Mouse (Mus musculus) layer of hippocampus, adult 6 months (tissue): ENCODE data around the gene Smarcd3. TPM values are rescaled to one million over a fixed set of nuclear protein-coding genes. Genes with fewer than 3 reads are reported as not detected.

Source experiments
- long read RNA-seq, 2 experiments: library from polyadenylated mRNA; unstranded; transcript quantifications; one replicate each; pipeline ENCODE4 v2.0.0; 2019 to 2020
- microRNA-seq: library from miRNA; unstranded; fragments of <30 nt; microRNA quantifications from one replicate; pipeline ENCODE4 v1.2.0, GENCODE M21; 2020
- polyA plus RNA-seq: library from polyadenylated mRNA; unstranded; fragments of <200 nt; fragmentation: Nextera tagmentation; gene quantifications from 2 replicates; pipeline ENCODE4 v1.2.3, GENCODE M21; 2021

Gene Smarcd3
- 8.8 and 9.1 TPM in 2 replicates for polyA plus RNA-seq
- long read RNA-seq, experiment 1, partial matches to known transcripts: 8 of 10 reads
- long read RNA-seq, experiment 1, other reads (novel, unspliced or antisense): 1 of 10 reads
- long read RNA-seq, experiment 2, transcript Smarcd3-208 (14 exons, 1,712 nt): major isoform, 12 of 29 reads
- long read RNA-seq, experiment 2, partial matches to known transcripts: 9 of 29 reads
- long read RNA-seq, experiment 2, other reads (novel, unspliced or antisense): 8 of 29 reads

DNA sequence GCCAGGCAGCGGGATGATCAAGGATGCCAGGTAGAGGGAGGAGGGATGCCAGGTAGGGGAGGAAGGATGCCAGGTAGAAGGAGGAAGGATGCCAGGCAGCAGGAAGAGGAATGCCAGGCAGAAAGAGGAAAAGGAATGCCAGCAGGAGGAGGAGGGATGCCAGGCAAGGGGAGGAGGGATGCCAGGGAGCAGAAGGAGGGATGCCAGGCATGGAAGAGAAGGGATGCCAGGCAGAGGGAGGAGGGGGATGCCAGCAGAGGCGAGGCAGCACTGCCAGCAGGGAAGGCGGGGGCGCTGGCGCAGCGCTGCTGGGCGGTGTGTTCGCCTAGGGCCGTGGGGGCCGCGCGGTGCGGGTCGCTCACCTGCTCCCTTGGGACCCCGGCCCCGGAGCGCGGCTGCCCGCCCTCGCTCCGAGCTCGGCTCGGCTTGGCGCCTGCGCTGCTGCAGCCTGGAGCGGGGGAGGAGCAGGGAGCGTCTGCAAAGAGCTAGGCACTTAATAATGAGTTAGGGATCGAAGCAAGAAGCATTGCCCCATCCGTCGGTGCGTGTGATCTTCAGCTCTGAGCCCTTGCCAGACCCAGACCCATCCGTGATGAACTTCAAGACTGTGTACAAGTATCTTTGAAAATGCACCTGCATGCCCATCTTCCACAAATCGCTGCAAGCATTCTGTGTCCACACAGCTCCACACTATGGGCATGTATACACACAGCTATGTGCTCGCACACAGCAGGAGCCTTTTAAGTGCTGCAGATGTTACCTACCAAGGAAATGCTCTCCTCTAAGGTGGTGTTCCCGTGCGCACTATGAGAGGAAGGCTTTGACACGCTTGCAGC lies at the start of gene Smarcd3:
Gene Smarcd3 (minus strand): TSS at position 426 of the 836 bp plus-strand sequence.

DNA sequence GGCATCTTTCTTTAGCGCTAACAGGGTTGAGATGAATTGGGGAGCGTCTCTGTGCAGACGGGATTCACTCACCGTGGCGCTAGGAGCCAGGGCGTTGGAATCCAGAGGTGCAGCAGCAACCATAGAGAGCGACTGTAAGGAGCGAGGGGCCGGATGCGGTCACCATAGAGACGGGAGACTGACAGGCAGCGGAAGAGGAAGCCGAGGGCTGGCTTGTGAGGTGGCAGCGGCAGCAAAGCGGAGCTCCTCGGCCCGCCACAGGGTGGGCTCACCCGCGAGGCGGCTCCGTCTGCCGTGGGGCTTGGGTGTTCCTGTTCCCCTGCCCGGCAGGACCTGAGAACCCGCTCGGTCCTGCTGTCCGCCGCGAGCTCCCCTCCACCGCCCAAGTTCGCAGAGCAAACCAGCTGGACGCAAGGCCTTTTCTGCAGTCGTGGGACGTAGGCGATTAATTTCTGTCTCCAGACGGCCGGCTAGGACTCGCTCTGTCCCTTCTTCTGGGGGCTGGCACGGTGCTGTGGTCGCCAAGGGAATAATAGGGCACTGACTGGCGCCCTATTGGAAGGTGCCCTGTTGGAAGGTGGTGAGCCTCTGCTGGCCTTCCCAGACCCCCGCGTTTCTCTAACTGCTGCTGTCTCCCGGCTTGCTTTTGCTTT lies 37.5 kb downstream of the Smarcd3 start, which contains the start of gene Chpf2:
Gene Chpf2 (plus strand): TSS at position 195 of the 653 bp plus-strand sequence.

GRCm38 (mm10) chr5:24577183-24577929 lies 46.9 kb downstream of the Smarcd3 start, which contains the start of gene Abcf2:
Gene Abcf2 (minus strand): TSS chr5:24577467.

GRCm38 (mm10) chr5:24556709-24557108 lies 67.5 kb downstream of the Smarcd3 start, which contains the start of gene 4931409K22Rik:
Gene 4931409K22Rik (minus strand): TSS chr5:24556809.

Small RNAs within 50 kb of the gene (microRNA-seq; reads per million reads assigned to microRNA genes)
- gene Mir671: 2,474 reads per million, percentile 89 among the genes with 10 or more reads in this experiment

Other genes with a start within 250 kb of the Smarcd3 start
- 2.4 and 2.5 TPM in 2 replicates for gene Atg9b, start 232.3 kb downstream of the Smarcd3 start, polyA plus RNA-seq
- 43.5 and 52.0 TPM in 2 replicates for gene Abcb8, start 230.7 kb downstream of the Smarcd3 start, polyA plus RNA-seq
- gene Asic3, start 211.0 kb downstream of the Smarcd3 start, polyA plus RNA-seq: not detected in 2 replicates
- 126 and 130 TPM in 2 replicates for gene Cdk5, start 200.9 kb downstream of the Smarcd3 start, polyA plus RNA-seq
- gene Slc4a2, start 200.6 kb downstream of the Smarcd3 start, polyA plus RNA-seq: 7.7 and 28.6 TPM in 2 replicates
- gene Fastk, start 179.1 kb downstream of the Smarcd3 start, polyA plus RNA-seq: 137 and 164 TPM in 2 replicates
- gene Tmub1, start 176.6 kb downstream of the Smarcd3 start, polyA plus RNA-seq: 28.7 and 29.8 TPM in 2 replicates
- gene Agap3, start 172.2 kb downstream of the Smarcd3 start, polyA plus RNA-seq: 66.1 and 69.7 TPM in 2 replicates
- gene Gbx1, start 97.2 kb downstream of the Smarcd3 start, polyA plus RNA-seq: 0.04 TPM in 1 of 2 replicates, not detected in the other
- 0.38 and 0.40 TPM in 2 replicates for gene Asb10, start 83.4 kb downstream of the Smarcd3 start, polyA plus RNA-seq
- not detected in 2 replicates for gene 4931409K22Rik, start 67.6 kb downstream of the Smarcd3 start, polyA plus RNA-seq
- 71.2 and 72.9 TPM in 2 replicates for gene Abcf2, start 46.9 kb downstream of the Smarcd3 start, polyA plus RNA-seq
- 12.2 and 15.9 TPM in 2 replicates for gene Chpf2, start 37.7 kb downstream of the Smarcd3 start, polyA plus RNA-seq
- gene Nub1, start 61.1 kb upstream of the Smarcd3 start, polyA plus RNA-seq: 25.7 and 26.7 TPM in 2 replicates
- gene Wdr86, start 106.3 kb upstream of the Smarcd3 start, polyA plus RNA-seq: 0.28 and 7.4 TPM in 2 replicates
- 10.8 and 11.1 TPM in 2 replicates for gene Crygn, start 133.6 kb upstream of the Smarcd3 start, polyA plus RNA-seq
- 246 TPM in 2 replicates for gene Rheb, start 218.2 kb upstream of the Smarcd3 start, polyA plus RNA-seq